Mouse (Mus musculus) frontal cortex, postnatal 10 days (tissue): ENCODE results near the gene Pigw.
"Not testable (repeated sequence)": the region's sequence is repeated elsewhere in the genome, so short reads cannot be mapped to it uniquely, and the experiment has no call there.

Experiments
- DNase-seq, 2 experiments: peaks; one replicate each; pipeline ENCODE4 v3.0.0; 2022; ENCODE audit warnings: low spot score in 2 of 2, mixed read lengths in 1 of 2

Pigw gene

GRCm38 (mm10) chr11:84879007-84879771, 896 bp downstream of the Pigw start:
- DNase-seq: no peak

- not testable (repeated sequence) for DNase-seq
These were observed 4.1 kb downstream of the Pigw start for GRCm38 (mm10) chr11:84876020-84876419.

GRCm38 (mm10) chr11:84873042-84873833, 6.8 kb downstream of the Pigw start:
- no peak for DNase-seq

- DNase-seq: no peak
These were observed 8.5 kb downstream of the Pigw start for GRCm38 (mm10) chr11:84871548-84872069.

- no peak for DNase-seq
These were observed 9.0 kb downstream of the Pigw start for GRCm38 (mm10) chr11:84871046-84871445.

- DNase-seq: peak; percentile 89 to 91
These were observed 9.6 kb downstream of the Pigw start, which contains the start of gene Ggnbp2 for GRCm38 (mm10) chr11:84870337-84871043. Gene Ggnbp2 (minus strand): TSS chr11:84870817.

GRCm38 (mm10) chr11:84869537-84870232, 10.4 kb downstream of the Pigw start:
- DNase-seq: peak; percentile 93 to 97

- no peak for DNase-seq
These were observed 11.3 kb downstream of the Pigw start for GRCm38 (mm10) chr11:84868786-84869259.

- no peak for DNase-seq
These were observed 12.5 kb downstream of the Pigw start for GRCm38 (mm10) chr11:84867586-84867985.

GRCm38 (mm10) chr11:84865268-84865667, 14.8 kb downstream of the Pigw start:
- DNase-seq: no peak

GRCm38 (mm10) chr11:84855285-84855684, 24.8 kb downstream of the Pigw start:
- no peak for DNase-seq

GRCm38 (mm10) chr11:84847475-84848090, 32.5 kb downstream of the Pigw start:
- DNase-seq: no peak

GRCm38 (mm10) chr11:84846741-84847474, 33.2 kb downstream of the Pigw start:
- DNase-seq: no peak

GRCm38 (mm10) chr11:84839330-84839729, 40.8 kb downstream of the Pigw start:
- no peak for DNase-seq

GRCm38 (mm10) chr11:84829495-84829894, 50.6 kb downstream of the Pigw start:
- not testable (repeated sequence) for DNase-seq

GRCm38 (mm10) chr11:84828516-84829399, 51.3 kb downstream of the Pigw start, which contains the start of gene Dhrs11:
Gene Dhrs11 (minus strand): TSS chr11:84828994.
- peak; percentile 85 to 88 for DNase-seq

GRCm38 (mm10) chr11:84827901-84828503, 52.1 kb downstream of the Pigw start:
- DNase-seq: no peak

- DNase-seq: no peak
These were observed 52.6 kb downstream of the Pigw start for GRCm38 (mm10) chr11:84827492-84827891.
